Mouse (Mus musculus): ENCODE measurements around the gene Ccdc51. TPM values are rescaled to one million over a fixed set of nuclear protein-coding genes. Genes with fewer than 3 reads are reported as not detected.

Ccdc51 gene
- total and polyA plus RNA-seq, 2 experiments from 2014 or later = 7.2 to 12.2 TPM

- H3K4me2 ChIP-seq (ENCODE audit: low read depth) = no peak overlapping the region
- H3K4me3 ChIP-seq (ENCODE audit: low read depth, low read length) = no peak overlapping the region
- ATAC-seq (no peak), DNase-seq (no peak)
- H3K36me3 ChIP-seq (ENCODE audit: insufficient read depth) = peaks cover 44% of the 10 kb centered on the region
- no peak overlapping the region for H3K9ac ChIP-seq
- 85% methylated on average over 4 of the region's 4 CpGs for WGBS
- no peak for TF ChIP-seq CTCF (IDR thresholded peaks at IDR 0.05; ENCODE audit: low read depth)
- H3K4me1 ChIP-seq (ENCODE audit: insufficient read depth) = no peaks in the 10 kb centered on the region
- H3K9me3 ChIP-seq (ENCODE audit: low read length) = no peaks in the 10 kb centered on the region
- no peak overlapping the region for H3K27ac ChIP-seq (ENCODE audit: low read depth, low read length)
- H3K27me3 ChIP-seq (ENCODE audit: insufficient read depth, low read length) = no peaks in the 10 kb centered on the region
Measured at GRCm38 (mm10) chr9:109056916-109057315, 25.4 kb upstream of the Ccdc51 start.

- H3K36me3 ChIP-seq (ENCODE audit: insufficient read depth) = peaks cover 49% of the 10 kb centered on the region
- no peak overlapping the region for H3K27ac ChIP-seq (ENCODE audit: low read depth, low read length)
- H3K27me3 ChIP-seq (ENCODE audit: insufficient read depth, low read length) = no peaks in the 10 kb centered on the region
- H3K9me3 ChIP-seq (ENCODE audit: low read length) = no peaks in the 10 kb centered on the region
- DNase-seq (no peak), ATAC-seq (no peak)
- no peak for TF ChIP-seq CTCF (IDR thresholded peaks at IDR 0.05; ENCODE audit: low read depth)
- no peak overlapping the region for H3K4me3 ChIP-seq (ENCODE audit: low read depth, low read length)
- no peak overlapping the region for H3K4me2 ChIP-seq (ENCODE audit: low read depth)
- no peak overlapping the region for H3K9ac ChIP-seq
- 81% methylated on average over 5 of the region's 5 CpGs for WGBS
- H3K4me1 ChIP-seq (ENCODE audit: insufficient read depth) = no peaks in the 10 kb centered on the region
Measured at GRCm38 (mm10) chr9:109057543-109057942, 24.8 kb upstream of the Ccdc51 start.

DNA sequence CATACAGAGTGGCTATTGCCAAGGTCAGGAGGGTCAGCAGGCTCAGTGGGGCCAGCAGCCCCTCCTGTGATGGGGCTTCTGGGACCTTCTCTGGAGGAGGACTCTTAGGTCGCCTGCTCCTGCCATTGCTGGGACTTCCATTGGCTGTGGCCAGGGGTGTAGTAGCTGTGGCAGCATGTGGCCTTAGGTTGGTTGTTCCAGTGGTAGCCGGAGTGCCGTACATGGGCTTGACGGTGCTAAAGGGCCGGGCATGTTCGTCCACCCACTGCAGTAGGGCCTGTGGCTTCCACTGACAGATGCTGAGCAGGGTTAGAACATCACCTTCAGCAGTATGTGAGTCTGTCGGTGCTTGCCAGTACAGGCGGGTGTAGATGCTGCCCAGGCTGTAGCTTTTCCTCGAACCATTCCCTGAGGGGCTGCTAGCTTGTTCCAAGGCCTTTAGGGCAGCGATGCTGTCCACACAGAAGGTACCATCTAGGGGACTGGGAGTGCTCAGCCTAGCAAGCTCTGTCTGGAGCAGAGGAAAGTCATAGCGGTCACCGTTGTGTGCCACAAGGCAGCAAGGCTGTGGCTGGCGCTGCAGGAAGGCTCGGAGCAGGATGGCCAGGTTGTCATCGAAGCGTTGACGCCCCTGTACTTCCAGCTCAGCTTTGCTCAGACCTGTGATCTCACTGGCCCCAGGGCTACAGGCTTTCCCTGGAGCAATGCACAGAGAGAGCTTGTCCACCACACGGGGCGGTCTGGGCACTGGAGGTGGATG is 24.1 kb upstream of the Ccdc51 start:
- Histone ChIP-seq H3K4me1 (ENCODE audit: insufficient read depth) (no peaks in the 10 kb centered on the region), H3K9ac (no peak overlapping the region), H3K4me3 (ENCODE audit: low read depth, low read length) (no peak overlapping the region), H3K36me3 (ENCODE audit: insufficient read depth) (peaks cover 56% of the 10 kb centered on the region), H3K4me2 (ENCODE audit: low read depth) (0 out of 2 replicates have a peak overlapping the region, but pooled peaks have one; percentile 60), H3K9me3 (ENCODE audit: low read length) (no peaks in the 10 kb centered on the region), H3K27me3 (ENCODE audit: insufficient read depth, low read length) (no peaks in the 10 kb centered on the region), H3K27ac (ENCODE audit: low read depth, low read length) (peak overlapping the region; percentile 84; the same call in 1 of the 2 replicates)
- no peak for DNase-seq
- WGBS = 94% methylated on average over 19 of the region's 19 CpGs
- ATAC-seq = no peak
- no peak for TF ChIP-seq CTCF (IDR thresholded peaks at IDR 0.05; ENCODE audit: low read depth)

DNA sequence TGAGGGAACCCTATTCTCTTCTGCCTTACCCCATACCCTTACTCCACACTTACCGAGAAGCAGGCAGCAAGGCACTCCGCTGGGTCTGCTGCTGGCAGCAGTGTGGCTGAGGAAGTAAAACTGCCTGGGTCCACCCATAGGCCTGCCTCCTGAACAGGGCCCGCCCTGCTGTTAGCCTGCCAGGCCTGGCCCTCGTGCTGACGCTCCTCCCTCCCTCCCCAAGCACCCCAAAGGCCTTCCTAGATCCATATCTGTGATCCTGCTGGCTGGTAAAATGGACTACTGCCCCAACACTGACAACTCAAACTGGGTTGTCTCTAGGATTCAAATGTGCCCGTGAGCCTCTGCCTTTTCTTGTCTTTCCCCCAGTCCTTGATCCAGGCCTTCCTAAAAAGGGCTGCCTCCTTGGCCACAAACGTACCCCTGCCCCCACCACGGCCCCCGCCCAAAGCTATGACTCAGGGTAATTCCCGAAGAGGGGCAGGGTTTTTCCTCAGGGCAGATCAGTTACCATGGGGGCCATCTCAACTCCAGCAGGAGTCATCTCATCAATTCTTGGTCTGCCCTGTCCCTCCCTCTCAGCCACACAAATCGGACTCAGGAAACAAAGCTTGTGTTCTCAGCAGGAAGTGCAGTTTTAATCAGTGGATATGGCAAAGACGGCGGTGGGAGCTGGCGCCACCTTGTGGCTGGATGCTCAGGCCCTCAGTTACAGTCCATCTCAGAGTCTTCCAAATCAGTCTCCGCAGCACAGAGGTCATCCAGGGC is 23.0 kb upstream of the Ccdc51 start, which contains the start of gene Trex1:
Trex1 (minus strand) TSS at position 599 of the 768 bp plus-strand sequence.
- DNase-seq (peak; percentile 88), ATAC-seq (peak; percentile 85)
- Histone ChIP-seq H3K27me3 (ENCODE audit: insufficient read depth, low read length) (no peaks in the 10 kb centered on the region), H3K4me1 (ENCODE audit: insufficient read depth) (no peaks in the 10 kb centered on the region), H3K4me2 (ENCODE audit: low read depth) (peak within 1 kb of the TSS; percentile 60), H3K27ac (ENCODE audit: low read depth, low read length) (peak within 1 kb of the TSS; percentile 84), H3K9ac (peak within 1 kb of the TSS; percentile 63), H3K36me3 (ENCODE audit: insufficient read depth) (peaks cover 67% of the 10 kb centered on the region), H3K4me3 (ENCODE audit: low read depth, low read length) (peak within 1 kb of the TSS; percentile 39), H3K9me3 (ENCODE audit: low read length) (no peaks in the 10 kb centered on the region)
- TF ChIP-seq CTCF (IDR thresholded peaks at IDR 0.05; ENCODE audit: low read depth) = peak; percentile 97
- 25% methylated on average over 15 of the region's 15 CpGs for WGBS

DNA sequence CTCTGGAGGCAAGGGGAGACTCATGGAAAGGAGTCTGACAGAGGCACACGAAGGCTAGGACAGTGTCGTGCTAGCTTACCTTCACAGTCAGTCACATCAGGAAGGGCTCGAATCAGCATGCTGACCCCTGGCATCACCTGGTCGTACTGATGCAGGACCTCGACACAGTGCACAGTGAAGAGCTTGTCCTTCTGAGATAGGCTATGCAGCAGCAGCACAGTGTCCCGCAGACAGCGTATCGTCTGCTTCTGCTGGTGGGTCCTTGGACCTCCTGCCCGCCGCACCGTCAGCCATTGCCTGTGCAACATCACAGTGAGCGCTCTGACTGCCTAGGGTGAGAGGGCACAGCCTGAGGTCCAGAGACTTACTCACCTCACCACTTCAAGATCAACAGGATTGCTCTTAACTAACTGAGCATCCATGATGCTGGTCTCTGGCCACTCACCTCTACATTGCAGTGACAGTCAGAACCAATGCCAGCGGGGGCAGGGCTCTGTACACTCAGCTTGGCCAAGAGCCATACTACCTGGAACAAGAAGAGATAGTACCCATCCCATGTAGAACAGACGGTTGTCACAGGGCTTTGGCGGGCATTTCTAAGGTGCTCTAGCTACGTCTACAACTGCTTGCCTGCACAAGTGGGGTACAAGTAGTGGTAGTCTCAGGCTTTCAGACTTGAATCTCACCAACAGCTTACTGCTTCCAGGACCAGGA is 22.0 kb upstream of the Ccdc51 start:
- Histone ChIP-seq H3K27ac (ENCODE audit: low read depth, low read length) (no peak overlapping the region), H3K9me3 (ENCODE audit: low read length) (no peaks in the 10 kb centered on the region), H3K4me3 (ENCODE audit: low read depth, low read length) (no peak overlapping the region), H3K4me1 (ENCODE audit: insufficient read depth) (no peaks in the 10 kb centered on the region), H3K4me2 (ENCODE audit: low read depth) (no peak overlapping the region), H3K36me3 (ENCODE audit: insufficient read depth) (peaks cover 77% of the 10 kb centered on the region), H3K9ac (no peak overlapping the region), H3K27me3 (ENCODE audit: insufficient read depth, low read length) (no peaks in the 10 kb centered on the region)
- DNase-seq (no peak), ATAC-seq (no peak)
- 90% methylated on average over 16 of the region's 16 CpGs for WGBS
- no peak for TF ChIP-seq CTCF (IDR thresholded peaks at IDR 0.05; ENCODE audit: low read depth)

DNA sequence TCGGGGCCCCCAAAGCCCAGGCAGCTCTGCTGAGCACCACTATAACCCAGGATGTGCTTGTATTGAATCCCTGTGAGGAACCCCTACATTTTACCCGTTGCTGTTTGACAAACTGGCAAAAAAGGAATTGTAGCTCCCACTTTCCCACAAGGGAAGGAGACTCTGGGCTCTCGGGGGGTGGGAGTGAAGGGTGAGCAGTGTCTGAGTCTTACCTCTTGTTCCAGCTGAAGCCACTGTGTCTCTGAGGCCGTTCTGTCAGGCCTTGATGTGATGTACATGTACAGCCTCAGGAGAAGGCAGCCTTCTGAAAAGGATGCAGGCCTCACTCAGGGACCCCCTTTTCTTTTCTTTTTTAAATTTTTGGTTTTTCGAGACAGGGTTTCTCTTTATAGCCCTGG is 21.4 kb upstream of the Ccdc51 start:
- TF ChIP-seq CTCF (IDR thresholded peaks at IDR 0.05; ENCODE audit: low read depth) = no peak
- no peak overlapping the region for H3K27ac ChIP-seq (ENCODE audit: low read depth, low read length)
- no peak overlapping the region for H3K9ac ChIP-seq
- ATAC-seq (no peak), DNase-seq (no peak)
- no peaks in the 10 kb centered on the region for H3K27me3 ChIP-seq (ENCODE audit: insufficient read depth, low read length)
- H3K4me1 ChIP-seq (ENCODE audit: insufficient read depth) = no peaks in the 10 kb centered on the region
- 86% methylated on average over 5 of the region's 5 CpGs for WGBS
- H3K4me2 ChIP-seq (ENCODE audit: low read depth) = no peak overlapping the region
- peaks cover 83% of the 10 kb centered on the region for H3K36me3 ChIP-seq (ENCODE audit: insufficient read depth)
- no peaks in the 10 kb centered on the region for H3K9me3 ChIP-seq (ENCODE audit: low read length)
- H3K4me3 ChIP-seq (ENCODE audit: low read depth, low read length) = no peak overlapping the region

Data from forebrain, postnatal 0 days (tissue).